Mouse (Mus musculus) stomach, postnatal 0 days (tissue): ENCODE measurements around the gene Mfn2. TPM values are rescaled to one million over a fixed set of nuclear protein-coding genes. Genes with fewer than 3 reads are reported as not detected.
"Not testable (repeated sequence)": the region's sequence is repeated elsewhere in the genome, so short reads cannot be mapped to it uniquely, and the experiment has no call there.

Experiments used
- ATAC-seq: fragments of 200-750 bp; cut with Nextera tagmentation; 2 replicates; pipeline ENCODE4 v1.8.0; 2017; ENCODE audit not compliant: low FRiP score, low TSS enrichment
- DNase-seq: peaks from one replicate; pipeline ENCODE4 v3.0.0-alpha.2; 2016; ENCODE audit warnings: low spot score
- H3K27ac ChIP-seq: fragments of 300-500 bp; sonication (generic); replicated peaks from 2 replicates; pipeline ENCODE4 v1.5.1; 2014; ENCODE audit warnings: mild to moderate bottlenecking, control low read depth
- H3K27me3 ChIP-seq: fragments of 300-500 bp; sonication (generic); 2 replicates; pipeline ENCODE4 v1.6.1; 2014; ENCODE audit warnings: low read length; ENCODE audit not compliant: control insufficient read depth, insufficient read depth
- H3K36me3 ChIP-seq: fragments of 300-500 bp; sonication (generic); 2 replicates; pipeline ENCODE4 v1.6.1; 2014; ENCODE audit warnings: low read length, mixed read lengths; ENCODE audit not compliant: control insufficient read depth, insufficient read depth
- H3K4me1 ChIP-seq: fragments of 300-500 bp; sonication (generic); replicated peaks from 2 replicates; pipeline ENCODE4 v1.6.1; 2014; ENCODE audit warnings: antibody characterized with exemption; ENCODE audit not compliant: control insufficient read depth, insufficient read depth
- H3K4me2 ChIP-seq: fragments of 300-500 bp; sonication (generic); replicated peaks from 2 replicates; pipeline ENCODE4 v1.6.1; 2014; ENCODE audit warnings: low read depth, mild to moderate bottlenecking, control low read depth, moderate library complexity
- H3K4me3 ChIP-seq: fragments of 300-500 bp; sonication (generic); 2 replicates; pipeline ENCODE4 v1.5.1; 2014; ENCODE audit warnings: low read depth, low read length, control low read depth
- H3K9ac ChIP-seq: fragments of 300-500 bp; sonication (generic); 2 replicates; pipeline ENCODE4 v1.6.1; 2014; ENCODE audit warnings: mild to moderate bottlenecking, low read length, control low read depth, mixed read lengths
- H3K9me3 ChIP-seq: fragments of 300-500 bp; sonication (generic); 2 replicates; pipeline ENCODE4 v1.6.1; 2016; ENCODE audit warnings: low read length; ENCODE audit not compliant: control insufficient read depth
- CTCF ChIP-seq: IDR thresholded peaks from 2 replicates; pipeline ENCODE4 v1.5.1; 2016; ENCODE audit warnings: antibody characterized with exemption, low read depth, mild to moderate bottlenecking, moderate library complexity
- EP300 ChIP-seq: optimal IDR thresholded peaks from 2 replicates; pipeline ENCODE3; 2016; ENCODE audit warnings: antibody characterized with exemption
- WGBS: fragments of 180-500 bp; shearing (Covaris S2); extraction: QIAGEN DNeasy Blood & Tissue Kit; methylation state at CpG from one replicate; pipeline ENCODE4 v1.1.7; 2014; 5-methylcytosine and 5-hydroxymethylcytosine counted together
- polyA plus RNA-seq: library from polyadenylated mRNA; unstranded; fragments of >200 nt; fragmentation: Nextera tagmentation; extraction: Ambion mirVana; gene quantifications from 2 replicates; pipeline ENCODE4 v1.2.1, GENCODE M21; 2015

The Mfn2 gene
- polyA plus RNA-seq, 1 experiment from 2014 or later, result 26.7 TPM

- no peak overlapping the region for H3K4me2 ChIP-seq
- H3K9me3 ChIP-seq, result peaks cover 2% of the 10 kb centered on the region; the same call in 1 of the 2 replicates
- no peaks in the 10 kb centered on the region for H3K4me1 ChIP-seq
- TF ChIP-seq CTCF (no peak), EP300 (no peak)
- no peak overlapping the region for H3K4me3 ChIP-seq
- no peak overlapping the region for H3K27ac ChIP-seq
- H3K27me3 ChIP-seq, result no peaks in the 10 kb centered on the region
- DNase-seq (no peak), ATAC-seq (no peak)
- peaks cover 5% of the 10 kb centered on the region; the same call in 1 of the 2 replicates for H3K36me3 ChIP-seq
- no peak overlapping the region for H3K9ac ChIP-seq
- 95% methylated on average over 3 of the region's 3 CpGs for WGBS
These were observed 61.6 kb downstream of the Mfn2 start for GRCm38 (mm10) chr4:147842871-147843270.

GRCm38 (mm10) chr4:147839282-147839681 lies 65.2 kb downstream of the Mfn2 start:
- H3K27ac ChIP-seq, ATAC-seq, H3K36me3 ChIP-seq, DNase-seq, H3K27me3 ChIP-seq, H3K4me2 ChIP-seq, H3K4me3 ChIP-seq, H3K4me1 ChIP-seq, H3K9me3 ChIP-seq, H3K9ac ChIP-seq: not testable (repeated sequence)
- 96% methylated on average over 16 of the region's 26 CpGs for whole genome bisulfite sequencing

GRCm38 (mm10) chr4:147824389-147824788 lies 80.1 kb downstream of the Mfn2 start:
- no peak for DNase-seq
- no peak for ATAC-seq
- TF ChIP-seq EP300 (no peak), CTCF (no peak)

More at GRCm38 (mm10) chr4:147824389-147824788, 80.1 kb downstream of the Mfn2 start:
- H3K4me2 ChIP-seq, result no peak overlapping the region
- H3K27ac ChIP-seq, result no peak overlapping the region
- 95% methylated on average over 4 of the region's 4 CpGs for WGBS
- peaks cover 34% of the 10 kb centered on the region for H3K9me3 ChIP-seq
- H3K9ac ChIP-seq, result no peak overlapping the region
- H3K4me1 ChIP-seq, result no peaks in the 10 kb centered on the region
- H3K36me3 ChIP-seq, result peaks cover 17% of the 10 kb centered on the region
- no peaks in the 10 kb centered on the region for H3K27me3 ChIP-seq
- H3K4me3 ChIP-seq, result no peak overlapping the region

Other genes starting within 250 kb of the Mfn2 start
- gene Zfp534, start 202.2 kb downstream of the Mfn2 start, polyA plus RNA-seq, result not detected in 2 replicates
- gene Zfp984, start 94.9 kb downstream of the Mfn2 start, polyA plus RNA-seq, result 4.3 and 4.6 TPM in 2 replicates
- gene Zfp933, start 56.3 kb downstream of the Mfn2 start, polyA plus RNA-seq, result 3.1 and 4.4 TPM in 2 replicates
- 14.5 and 16.6 TPM in 2 replicates for gene Miip, start 35.9 kb downstream of the Mfn2 start, polyA plus RNA-seq
- 2.6 and 2.8 TPM in 2 replicates for gene Fv1, start 35.7 kb downstream of the Mfn2 start, polyA plus RNA-seq
- gene Plod1, start 32.1 kb upstream of the Mfn2 start, polyA plus RNA-seq, result 20.1 and 21.7 TPM in 2 replicates
- gene 2510039O18Rik, start 36.2 kb upstream of the Mfn2 start, polyA plus RNA-seq, result 13.3 and 15.5 TPM in 2 replicates
- gene Nppb, start 81.1 kb upstream of the Mfn2 start, polyA plus RNA-seq, result not detected in 2 replicates
- gene Nppa, start 96.0 kb upstream of the Mfn2 start, polyA plus RNA-seq, result 0.30 and 0.74 TPM in 2 replicates
- 1.8 and 2.1 TPM in 2 replicates for gene Clcn6, start 134.1 kb upstream of the Mfn2 start, polyA plus RNA-seq
- gene Mthfr, start 134.4 kb upstream of the Mfn2 start, polyA plus RNA-seq, result 8.2 and 8.7 TPM in 2 replicates
- gene Agtrap, start 183.3 kb upstream of the Mfn2 start, polyA plus RNA-seq, result 23.2 and 26.9 TPM in 2 replicates
- 24.6 and 25.0 TPM in 2 replicates for gene Mad2l2, start 225.7 kb upstream of the Mfn2 start, polyA plus RNA-seq
- 0.01 TPM in 1 of 2 replicates, not detected in the other for gene Draxin, start 226.0 kb upstream of the Mfn2 start, polyA plus RNA-seq
- gene Fbxo6, start 247.4 kb upstream of the Mfn2 start, polyA plus RNA-seq, result 26.8 and 28.1 TPM in 2 replicates